Mouse (Mus musculus): ENCODE results near the gene Madcam1. TPM values are rescaled to one million over a fixed set of nuclear protein-coding genes. Genes with fewer than 3 reads are reported as not detected.

The Madcam1 gene
- polyA plus RNA-seq, 1 experiment from 2014 or later, result 2.7 TPM

- WGBS, result 7% methylated on average over 23 of the region's 23 CpGs
- H3K9ac ChIP-seq, result 0 out of 2 replicates have a peak overlapping the region, but pooled peaks have one; percentile 26
- H3K27ac ChIP-seq, result 0 out of 2 replicates have a peak overlapping the region, but pooled peaks have one; percentile 14
- no peaks in the 10 kb centered on the region for H3K36me3 ChIP-seq
- peak overlapping the region; percentile 77 for H3K4me3 ChIP-seq (replicated peaks)
- H3K4me2 ChIP-seq, result peak overlapping the region; percentile 89
- peaks cover 25% of the 10 kb centered on the region for H3K27me3 ChIP-seq
- no peaks in the 10 kb centered on the region for H3K9me3 ChIP-seq (replicated peaks)
- ATAC-seq (replicated peaks; ENCODE audit: low FRiP score), result peak; percentile 50
- H3K4me1 ChIP-seq, result peaks cover 40% of the 10 kb centered on the region
These were observed 25.7 kb upstream of the Madcam1 start for GRCm38 (mm10) chr10:79638486-79639204.

DNA sequence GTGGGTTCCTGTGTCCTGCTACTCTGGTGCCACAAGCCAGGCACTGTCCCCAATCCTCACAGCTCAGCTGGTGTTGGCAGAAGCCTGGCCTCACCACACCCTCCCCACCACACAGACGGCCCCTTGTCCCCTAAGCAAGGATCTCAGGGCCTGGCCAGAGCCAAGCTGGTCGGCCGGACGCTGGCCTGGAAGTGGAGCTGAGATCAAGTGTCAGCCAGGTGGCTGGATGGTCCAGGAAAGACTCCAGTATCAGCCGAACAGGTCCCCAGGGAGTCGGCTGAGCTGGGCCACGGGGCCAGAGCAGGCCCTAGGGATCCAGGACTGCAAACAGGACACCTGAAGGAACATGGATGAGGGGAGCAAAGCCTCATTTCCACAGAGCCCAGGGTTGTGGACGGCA lies 18.6 kb upstream of the Madcam1 start, which contains the start of gene Odf3l2:
Gene Odf3l2, minus strand, starts transcription at position 28 of the 400 bp plus-strand sequence.
- no peaks in the 10 kb centered on the region for H3K36me3 ChIP-seq
- no peak within 1 kb of the TSS for H3K9ac ChIP-seq
- H3K9me3 ChIP-seq (replicated peaks), result no peaks in the 10 kb centered on the region
- ATAC-seq (replicated peaks; ENCODE audit: low FRiP score), result no peak
- WGBS, result 51% methylated on average over 8 of the region's 8 CpGs
- H3K4me1 ChIP-seq, result no peaks in the 10 kb centered on the region
- H3K4me3 ChIP-seq (replicated peaks), result no peak within 1 kb of the TSS
- no peaks in the 10 kb centered on the region; the same call in 1 of the 2 replicates for H3K27me3 ChIP-seq
- H3K27ac ChIP-seq, result no peak within 1 kb of the TSS
- no peak within 1 kb of the TSS for H3K4me2 ChIP-seq

- H3K9ac ChIP-seq, result no peak overlapping the region
- H3K4me3 ChIP-seq (replicated peaks), result no peak overlapping the region
- 33% methylated on average over 7 of the region's 7 CpGs for WGBS
- H3K4me2 ChIP-seq, result no peak overlapping the region
- H3K4me1 ChIP-seq, result no peaks in the 10 kb centered on the region
- H3K9me3 ChIP-seq (replicated peaks), result no peaks in the 10 kb centered on the region
- H3K36me3 ChIP-seq, result no peaks in the 10 kb centered on the region
- peak; percentile 27; the same call in 1 of the 2 replicates for ATAC-seq (replicated peaks; ENCODE audit: low FRiP score)
- H3K27me3 ChIP-seq, result peaks cover 9% of the 10 kb centered on the region
- H3K27ac ChIP-seq, result no peak overlapping the region
These were observed 15.1 kb upstream of the Madcam1 start for GRCm38 (mm10) chr10:79649070-79649751.

DNA sequence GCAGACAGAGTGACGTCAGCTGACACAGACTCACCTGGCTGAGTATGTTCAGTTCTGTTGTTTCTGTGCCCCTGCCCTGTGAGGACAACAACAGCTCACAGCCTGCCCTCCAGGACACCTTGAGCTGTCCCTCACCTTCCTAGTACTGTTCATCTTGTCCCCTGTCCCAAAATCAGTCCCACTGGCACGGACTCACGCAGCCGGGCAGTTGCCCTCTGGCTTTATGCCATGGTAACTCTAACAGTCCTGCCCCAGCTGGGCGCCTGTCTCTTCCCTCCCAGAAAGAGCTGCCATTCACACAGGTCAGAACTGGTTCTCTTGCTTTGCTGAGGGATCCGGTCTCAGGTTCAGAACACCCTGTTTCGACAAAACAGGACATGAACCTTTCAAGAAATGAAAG lies 11.6 kb upstream of the Madcam1 start:
- 83% methylated on average over 7 of the region's 7 CpGs for WGBS
- no peak overlapping the region for H3K27ac ChIP-seq
- no peaks in the 10 kb centered on the region for H3K36me3 ChIP-seq
- H3K4me1 ChIP-seq, result no peaks in the 10 kb centered on the region
- H3K9me3 ChIP-seq (replicated peaks), result no peaks in the 10 kb centered on the region
- H3K4me3 ChIP-seq (replicated peaks), result no peak overlapping the region
- peaks cover 23% of the 10 kb centered on the region for H3K27me3 ChIP-seq
- no peak overlapping the region for H3K4me2 ChIP-seq
- H3K9ac ChIP-seq, result no peak overlapping the region
- ATAC-seq (replicated peaks; ENCODE audit: low FRiP score), result no peak

GRCm38 (mm10) chr10:79654946-79655395 lies 9.4 kb upstream of the Madcam1 start:
- Histone ChIP-seq H3K4me2 (no peak overlapping the region), H3K4me3 (replicated peaks) (no peak overlapping the region), H3K4me1 (no peaks in the 10 kb centered on the region), H3K9ac (no peak overlapping the region), H3K9me3 (replicated peaks) (no peaks in the 10 kb centered on the region), H3K27ac (no peak overlapping the region), H3K36me3 (no peaks in the 10 kb centered on the region), H3K27me3 (peaks cover 23% of the 10 kb centered on the region)
- ATAC-seq (replicated peaks; ENCODE audit: low FRiP score), result no peak
- 34% methylated on average over 1 of the region's 1 CpGs for WGBS

DNA sequence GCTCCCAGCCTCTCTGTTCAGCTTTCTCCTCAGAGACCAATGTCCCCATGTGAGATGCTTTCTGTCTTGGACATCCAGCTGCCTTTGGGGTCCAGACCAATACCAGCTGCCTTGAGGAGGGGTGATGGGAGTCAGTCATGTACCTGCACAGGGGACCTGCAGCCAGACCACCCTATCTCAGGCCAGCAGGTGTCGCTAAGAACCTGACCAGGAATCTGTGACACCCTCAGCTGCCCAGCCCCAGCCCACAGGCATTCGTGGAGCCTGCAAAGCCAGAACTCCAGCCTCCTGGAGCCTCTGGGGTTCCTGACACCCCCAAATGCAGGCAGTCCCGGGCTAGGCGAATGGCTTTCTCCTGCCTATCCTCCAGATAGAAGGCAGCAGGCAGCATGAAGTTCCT lies 5.5 kb upstream of the Madcam1 start:
- Histone ChIP-seq H3K4me1 (peaks cover 9% of the 10 kb centered on the region), H3K27me3 (peaks cover 17% of the 10 kb centered on the region), H3K9me3 (replicated peaks) (no peaks in the 10 kb centered on the region), H3K4me2 (no peak overlapping the region), H3K27ac (no peak overlapping the region), H3K36me3 (no peaks in the 10 kb centered on the region), H3K9ac (no peak overlapping the region), H3K4me3 (replicated peaks) (no peak overlapping the region)
- 0 out of 2 replicates have a peak, but pooled peaks have one; percentile 40 for ATAC-seq (replicated peaks; ENCODE audit: low FRiP score)
- 13% methylated on average over 4 of the region's 4 CpGs for WGBS

DNA sequence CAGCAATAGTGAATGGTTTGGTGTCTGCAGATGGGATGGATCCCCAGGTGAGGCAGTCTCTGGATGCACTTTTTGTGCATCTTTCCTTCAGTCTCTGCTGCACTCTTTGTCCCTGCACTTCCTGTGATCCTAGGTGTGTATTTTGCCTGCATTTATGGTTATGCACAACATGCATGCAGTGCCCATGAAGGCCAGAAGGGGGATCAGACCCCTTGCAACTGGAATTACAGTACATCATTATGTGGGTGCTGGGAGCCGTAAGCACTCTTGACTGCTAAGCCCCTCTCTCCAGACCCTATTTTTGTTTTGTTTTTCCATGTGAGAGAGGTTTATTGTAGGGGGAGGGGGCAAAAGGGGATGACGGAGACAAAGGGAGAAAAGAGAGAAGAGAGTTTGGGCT lies 4.1 kb upstream of the Madcam1 start:
- Histone ChIP-seq H3K4me3 (replicated peaks) (no peak overlapping the region), H3K9me3 (replicated peaks) (no peaks in the 10 kb centered on the region), H3K4me2 (no peak overlapping the region), H3K27me3 (peaks cover 9% of the 10 kb centered on the region; the same call in 1 of the 2 replicates), H3K36me3 (no peaks in the 10 kb centered on the region), H3K27ac (no peak overlapping the region), H3K4me1 (peaks cover 19% of the 10 kb centered on the region), H3K9ac (no peak overlapping the region)
- 74% methylated on average over 2 of the region's 2 CpGs for WGBS
- ATAC-seq (replicated peaks; ENCODE audit: low FRiP score), result no peak

- 21% methylated on average over 2 of the region's 3 CpGs for WGBS
- no peaks in the 10 kb centered on the region for H3K27me3 ChIP-seq
- no peak for ATAC-seq (replicated peaks; ENCODE audit: low FRiP score)
- no peaks in the 10 kb centered on the region for H3K9me3 ChIP-seq (replicated peaks)
- no peaks in the 10 kb centered on the region for H3K36me3 ChIP-seq
- H3K4me2 ChIP-seq, result no peak overlapping the region
- H3K4me3 ChIP-seq (replicated peaks), result no peak overlapping the region
- H3K4me1 ChIP-seq, result peaks cover 19% of the 10 kb centered on the region
- no peak overlapping the region for H3K9ac ChIP-seq
- H3K27ac ChIP-seq, result no peak overlapping the region
These were observed 2.5 kb upstream of the Madcam1 start for GRCm38 (mm10) chr10:79661861-79662260.

- H3K4me3 ChIP-seq (replicated peaks), result no peak overlapping the region
- ATAC-seq (replicated peaks; ENCODE audit: low FRiP score), result no peak
- WGBS, result 82% methylated on average over 8 of the region's 8 CpGs
These were observed 692 bp downstream of the Madcam1 start for GRCm38 (mm10) chr10:79665051-79665450.

DNA sequence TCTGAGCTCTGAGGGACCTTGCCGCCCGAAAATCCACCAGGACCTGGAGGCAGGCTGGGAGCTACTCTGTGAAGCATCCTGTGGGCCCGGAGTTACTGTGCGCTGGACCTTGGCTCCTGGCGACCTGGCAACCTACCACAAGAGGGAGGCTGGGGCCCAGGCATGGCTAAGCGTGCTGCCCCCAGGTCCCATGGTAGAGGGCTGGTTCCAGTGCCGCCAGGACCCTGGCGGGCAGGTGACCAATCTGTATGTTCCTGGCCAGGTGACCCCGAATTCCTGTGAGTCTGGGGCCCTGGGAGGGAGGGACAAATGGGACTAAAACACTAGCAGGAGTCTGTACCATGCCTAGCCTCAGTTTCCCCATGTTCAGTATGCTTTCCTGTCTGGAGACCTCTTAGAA lies 2.1 kb downstream of the Madcam1 start:
- peaks cover 34% of the 10 kb centered on the region for H3K4me1 ChIP-seq
- no peaks in the 10 kb centered on the region for H3K9me3 ChIP-seq (replicated peaks)
- no peak overlapping the region for H3K4me2 ChIP-seq
- H3K4me3 ChIP-seq (replicated peaks), result no peak overlapping the region
- no peak overlapping the region for H3K27ac ChIP-seq
- WGBS, result 65% methylated on average over 9 of the region's 9 CpGs
- H3K9ac ChIP-seq, result no peak overlapping the region
- no peak for ATAC-seq (replicated peaks; ENCODE audit: low FRiP score)
- no peaks in the 10 kb centered on the region for H3K27me3 ChIP-seq
- no peaks in the 10 kb centered on the region for H3K36me3 ChIP-seq

More at GRCm38 (mm10) chr10:79665051-79665450, 692 bp downstream of the Madcam1 start:
- no peaks in the 10 kb centered on the region for H3K9me3 ChIP-seq (replicated peaks)
- no peaks in the 10 kb centered on the region for H3K27me3 ChIP-seq
- no peak overlapping the region for H3K4me2 ChIP-seq
- H3K36me3 ChIP-seq, result no peaks in the 10 kb centered on the region
- no peak overlapping the region for H3K27ac ChIP-seq
- H3K4me1 ChIP-seq, result peaks cover 20% of the 10 kb centered on the region
- no peak overlapping the region for H3K9ac ChIP-seq

- WGBS, result 86% methylated on average over 5 of the region's 5 CpGs
- no peak for ATAC-seq (replicated peaks; ENCODE audit: low FRiP score)
- Histone ChIP-seq H3K9ac (no peak overlapping the region), H3K4me2 (no peak overlapping the region), H3K36me3 (peaks cover 2% of the 10 kb centered on the region; the same call in 1 of the 2 replicates), H3K27ac (no peak overlapping the region), H3K9me3 (replicated peaks) (no peaks in the 10 kb centered on the region), H3K4me1 (peaks cover 42% of the 10 kb centered on the region), H3K4me3 (replicated peaks) (no peak overlapping the region), H3K27me3 (no peaks in the 10 kb centered on the region)
These were observed 3.7 kb downstream of the Madcam1 start for GRCm38 (mm10) chr10:79668076-79668475.

Data from kidney, embryonic 15.5 days (tissue).